Mouse (Mus musculus) hindbrain, embryonic 16.5 days (tissue): ENCODE results near the gene Gse1. TPM values are rescaled to one million over a fixed set of nuclear protein-coding genes. Genes with fewer than 3 reads are reported as not detected.

Experiments used
- ATAC-seq: fragments of 200-750 bp; cut with Nextera tagmentation; 2 replicates; pipeline ENCODE4 v1.8.0; 2017; ENCODE audit warnings: moderate TSS enrichment, moderate library complexity
- H3K27ac ChIP-seq: fragments of 300-500 bp; sonication (generic); 2 replicates; pipeline ENCODE4 v1.5.1; 2014; ENCODE audit warnings: low read depth, mild to moderate bottlenecking, control low read depth, low read length, moderate library complexity
- H3K27me3 ChIP-seq: fragments of 300-500 bp; sonication (generic); replicated peaks from 2 replicates; pipeline ENCODE4 v1.6.1; 2014; ENCODE audit warnings: low read length; ENCODE audit not compliant: control insufficient read depth, insufficient read depth
- H3K36me3 ChIP-seq: fragments of 300-500 bp; sonication (generic); 2 replicates; pipeline ENCODE4 v1.6.1; 2014; ENCODE audit warnings: mild to moderate bottlenecking, low read length, moderate library complexity, mixed read lengths; ENCODE audit not compliant: control insufficient read depth, insufficient read depth
- H3K4me1 ChIP-seq: fragments of 300-500 bp; sonication (generic); 2 replicates; pipeline ENCODE4 v1.6.1; 2014; ENCODE audit warnings: low read depth, low read length; ENCODE audit not compliant: control insufficient read depth, insufficient read depth
- H3K4me2 ChIP-seq: fragments of 300-500 bp; sonication (generic); 2 replicates; pipeline ENCODE4 v1.6.1; 2014; ENCODE audit warnings: mild to moderate bottlenecking, low read length, control low read depth, moderate library complexity
- H3K4me3 ChIP-seq: fragments of 300-500 bp; sonication (generic); 2 replicates; pipeline ENCODE4 v1.5.1; 2014; ENCODE audit warnings: mild to moderate bottlenecking, low read length, control low read depth, moderate library complexity
- H3K9ac ChIP-seq: fragments of 300-500 bp; sonication (generic); 2 replicates; pipeline ENCODE4 v1.6.1; 2014; ENCODE audit warnings: low read depth, mild to moderate bottlenecking, control low read depth, low read length, moderate library complexity
- H3K9me3 ChIP-seq: fragments of 300-500 bp; sonication (generic); 2 replicates; pipeline ENCODE4 v1.6.1; 2014; ENCODE audit warnings: mild to moderate bottlenecking, low read length, moderate library complexity; ENCODE audit not compliant: control insufficient read depth
- WGBS: fragments of 180-500 bp; shearing (Covaris S2); extraction: QIAGEN DNeasy Blood & Tissue Kit; methylation state at CpG from one replicate; pipeline ENCODE4 v1.1.7; 2014; 5-methylcytosine and 5-hydroxymethylcytosine counted together
- microRNA-seq: library from miRNA; unstranded; fragments of <30 nt; microRNA quantifications from one replicate; pipeline ENCODE4, GENCODE M21; 2017
- polyA plus RNA-seq: library from polyadenylated mRNA; unstranded; fragments of >200 nt; fragmentation: Nextera tagmentation; extraction: Ambion mirVana; gene quantifications from 2 replicates; pipeline ENCODE4 v1.2.1, GENCODE M21; 2015

The Gse1 gene
- polyA plus RNA-seq, 1 experiment from 2014 or later, result 10.7 TPM

- 41% methylated on average over 5 of the region's 5 CpGs for WGBS
- H3K27me3 ChIP-seq, result no peaks in the 10 kb centered on the region; the same call in none of the 2 replicates
- no peaks in the 10 kb centered on the region for H3K9me3 ChIP-seq
- no peak overlapping the region for H3K4me3 ChIP-seq
- H3K9ac ChIP-seq, result no peak overlapping the region
- no peak overlapping the region for H3K27ac ChIP-seq
- H3K36me3 ChIP-seq, result no peaks in the 10 kb centered on the region
- no peak for ATAC-seq
- H3K4me1 ChIP-seq, result peaks cover 10% of the 10 kb centered on the region
- H3K4me2 ChIP-seq, result no peak overlapping the region
Measured at GRCm38 (mm10) chr8:120630031-120630430, 401.8 kb downstream of the Gse1 start.

GRCm38 (mm10) chr8:120630848-120631247 lies 402.6 kb downstream of the Gse1 start:
- Histone ChIP-seq H3K4me1 (peaks cover 10% of the 10 kb centered on the region), H3K4me2 (no peak overlapping the region), H3K27me3 (peaks cover 2% of the 10 kb centered on the region), H3K9ac (no peak overlapping the region), H3K4me3 (no peak overlapping the region), H3K36me3 (no peaks in the 10 kb centered on the region), H3K27ac (no peak overlapping the region), H3K9me3 (no peaks in the 10 kb centered on the region)
- ATAC-seq, result no peak
- 61% methylated on average over 6 of the region's 6 CpGs for WGBS

Small RNA genes within 50 kb of the gene (microRNA-seq; reads per million reads assigned to microRNA genes)
- gene Gm22715 (not detected), gene Mir7687 (not detected)

Other genes starting within 250 kb of the Gse1 start
- gene Crispld2, start 236.0 kb upstream of the Gse1 start, polyA plus RNA-seq, result 2.7 and 3.1 TPM in 2 replicates
- 28.0 and 29.3 TPM in 2 replicates for gene Zdhhc7, start 127.0 kb upstream of the Gse1 start, polyA plus RNA-seq
- gene 6430548M08Rik, start 114.3 kb upstream of the Gse1 start, polyA plus RNA-seq, result 32.6 and 38.0 TPM in 2 replicates
- 1.8 and 2.6 TPM in 2 replicates for gene Fam92b, start 51.0 kb upstream of the Gse1 start, polyA plus RNA-seq